Mouse (Mus musculus): ENCODE measurements around the gene N4bp2l2. TPM values are rescaled to one million over a fixed set of nuclear protein-coding genes. Genes with fewer than 3 reads are reported as not detected.
A peak's percentile ranks its signal among the peaks of the same experiment; 100 is the strongest.

The N4bp2l2 gene
- total and polyA plus RNA-seq, 2 experiments from 2014 or later, result 26.5 to 93.1 TPM

- Histone ChIP-seq H3K4me1 (ENCODE audit: insufficient read depth) (peaks cover 11% of the 10 kb centered on the region; the same call in 1 of the 2 replicates), H3K9me3 (ENCODE audit: low read length) (no peaks in the 10 kb centered on the region), H3K4me2 (ENCODE audit: low read depth) (no peak overlapping the region), H3K9ac (no peak overlapping the region), H3K4me3 (ENCODE audit: low read depth, low read length) (no peak overlapping the region), H3K27me3 (ENCODE audit: insufficient read depth, low read length) (0 out of 2 replicates have a peak, but pooled peaks cover 3% of the 10 kb centered on the region), H3K27ac (ENCODE audit: low read depth, low read length) (no peak overlapping the region), H3K36me3 (ENCODE audit: insufficient read depth) (0 out of 2 replicates have a peak, but pooled peaks cover 8% of the 10 kb centered on the region)
- no peak for TF ChIP-seq CTCF (IDR thresholded peaks at IDR 0.05; ENCODE audit: low read depth)
- ATAC-seq (no peak), DNase-seq (no peak)
- 73% methylated on average over 21 of the region's 21 CpGs for WGBS
Measured at GRCm38 (mm10) chr5:150598202-150599119, 67.5 kb downstream of the N4bp2l2 start.

GRCm38 (mm10) chr5:150597088-150597487 is 68.9 kb downstream of the N4bp2l2 start, which contains the start of gene N4bp2l1:
TSS of gene N4bp2l1 (minus strand) at chr5:150597188.
- WGBS, result 84% methylated on average over 7 of the region's 7 CpGs
- no peak for TF ChIP-seq CTCF (IDR thresholded peaks at IDR 0.05; ENCODE audit: low read depth)
- Histone ChIP-seq H3K4me1 (ENCODE audit: insufficient read depth) (peaks cover 11% of the 10 kb centered on the region; the same call in 1 of the 2 replicates), H3K9me3 (ENCODE audit: low read length) (no peaks in the 10 kb centered on the region), H3K4me2 (ENCODE audit: low read depth) (no peak within 1 kb of the TSS), H3K9ac (no peak within 1 kb of the TSS), H3K36me3 (ENCODE audit: insufficient read depth) (0 out of 2 replicates have a peak, but pooled peaks cover 8% of the 10 kb centered on the region), H3K4me3 (ENCODE audit: low read depth, low read length) (no peak within 1 kb of the TSS), H3K27ac (ENCODE audit: low read depth, low read length) (no peak within 1 kb of the TSS), H3K27me3 (ENCODE audit: insufficient read depth, low read length) (0 out of 2 replicates have a peak, but pooled peaks cover 3% of the 10 kb centered on the region)
- DNase-seq, result no peak
- no peak for ATAC-seq

GRCm38 (mm10) chr5:150595366-150596016 is 70.5 kb downstream of the N4bp2l2 start:
- no peak overlapping the region for H3K4me3 ChIP-seq (ENCODE audit: low read depth, low read length)
- no peak overlapping the region for H3K4me2 ChIP-seq (ENCODE audit: low read depth)
- no peak for TF ChIP-seq CTCF (IDR thresholded peaks at IDR 0.05; ENCODE audit: low read depth)
- 0 out of 2 replicates have a peak, but pooled peaks cover 3% of the 10 kb centered on the region for H3K27me3 ChIP-seq (ENCODE audit: insufficient read depth, low read length)
- no peaks in the 10 kb centered on the region; the same call in 1 of the 2 replicates for H3K4me1 ChIP-seq (ENCODE audit: insufficient read depth)
- no peak overlapping the region for H3K27ac ChIP-seq (ENCODE audit: low read depth, low read length)
- DNase-seq (no peak), ATAC-seq (no peak)
- H3K9me3 ChIP-seq (ENCODE audit: low read length), result no peaks in the 10 kb centered on the region
- 60% methylated on average over 11 of the region's 11 CpGs for WGBS
- H3K36me3 ChIP-seq (ENCODE audit: insufficient read depth), result peaks cover 3% of the 10 kb centered on the region; the same call in 1 of the 2 replicates
- H3K9ac ChIP-seq, result no peak overlapping the region

- WGBS, result 7% methylated on average over 17 of the region's 17 CpGs
- Histone ChIP-seq H3K4me1 (ENCODE audit: insufficient read depth) (no peaks in the 10 kb centered on the region; the same call in 1 of the 2 replicates), H3K4me2 (ENCODE audit: low read depth) (peak overlapping the region; percentile 95), H3K27ac (ENCODE audit: low read depth, low read length) (peak overlapping the region; percentile 64; the same call in 1 of the 2 replicates), H3K4me3 (ENCODE audit: low read depth, low read length) (peak overlapping the region; percentile 80), H3K9ac (peak overlapping the region; percentile 82), H3K27me3 (ENCODE audit: insufficient read depth, low read length) (0 out of 2 replicates have a peak, but pooled peaks cover 3% of the 10 kb centered on the region), H3K9me3 (ENCODE audit: low read length) (no peaks in the 10 kb centered on the region), H3K36me3 (ENCODE audit: insufficient read depth) (peaks cover under 1% of the 10 kb centered on the region; the same call in 1 of the 2 replicates)
- ATAC-seq (peak; percentile 66), DNase-seq (no peak)
- no peak for TF ChIP-seq CTCF (IDR thresholded peaks at IDR 0.05; ENCODE audit: low read depth)
Measured at GRCm38 (mm10) chr5:150594649-150595339, 71.2 kb downstream of the N4bp2l2 start.

GRCm38 (mm10) chr5:150593756-150594648 is 72.0 kb downstream of the N4bp2l2 start:
- Histone ChIP-seq H3K4me3 (ENCODE audit: low read depth, low read length) (peak overlapping the region; percentile 80), H3K27me3 (ENCODE audit: insufficient read depth, low read length) (0 out of 2 replicates have a peak, but pooled peaks cover 3% of the 10 kb centered on the region), H3K9me3 (ENCODE audit: low read length) (no peaks in the 10 kb centered on the region), H3K4me1 (ENCODE audit: insufficient read depth) (no peaks in the 10 kb centered on the region; the same call in 1 of the 2 replicates), H3K9ac (peak overlapping the region; percentile 82), H3K4me2 (ENCODE audit: low read depth) (peak overlapping the region; percentile 95), H3K27ac (ENCODE audit: low read depth, low read length) (peak overlapping the region; percentile 64), H3K36me3 (ENCODE audit: insufficient read depth) (no peaks in the 10 kb centered on the region; the same call in 1 of the 2 replicates)
- TF ChIP-seq CTCF (IDR thresholded peaks at IDR 0.05; ENCODE audit: low read depth), result no peak
- peak; percentile 77 for ATAC-seq
- WGBS, result 2% methylated on average over 97 of the region's 102 CpGs
- DNase-seq, result peak; percentile 64

Data from forebrain, postnatal 0 days (tissue).